Mouse (Mus musculus) E14TG2a.4 (cell line): ENCODE measurements around the gene Zfp964.

ENCODE experiments used
- CTCF ChIP-seq: conservative IDR thresholded peaks from 2 replicates; pipeline ENCODE4 v1.5.1; 2014; ENCODE audit warnings: low read length
- NANOG ChIP-seq: IDR thresholded peaks from 2 replicates; pipeline ENCODE4 v1.6.1; 2014; ENCODE audit warnings: borderline replicate concordance, low read length, mixed read lengths

DNA sequence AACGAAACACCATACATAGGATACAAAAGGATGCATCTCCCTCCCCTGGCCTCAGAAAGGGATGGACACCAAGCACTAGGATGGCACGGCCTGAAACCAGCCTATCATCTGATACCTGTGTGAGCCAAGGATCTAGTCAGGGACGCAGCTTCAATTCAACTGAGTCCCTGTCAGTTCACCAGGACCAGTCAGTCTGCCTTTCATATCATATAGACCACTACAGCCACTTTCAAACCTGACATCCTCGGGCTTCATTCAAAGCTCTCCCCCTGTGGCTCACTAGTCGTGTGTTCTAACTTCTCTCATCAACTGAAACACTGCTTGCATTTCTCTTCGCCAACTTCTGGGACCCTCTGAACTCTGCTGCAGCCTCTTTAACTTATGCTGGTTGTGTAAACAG, 61.1 kb downstream of the Zfp964 start:
- no peak for TF ChIP-seq NANOG
- TF ChIP-seq CTCF: no peak
